Mouse (Mus musculus): ENCODE data around the gene Ramp1. TPM values are rescaled to one million over a fixed set of nuclear protein-coding genes. Genes with fewer than 3 reads are reported as not detected.
A peak's percentile ranks its signal among the peaks of the same experiment; 100 is the strongest.

The Ramp1 gene
- polyA plus RNA-seq, 1 experiment = 3.1 TPM

DNA sequence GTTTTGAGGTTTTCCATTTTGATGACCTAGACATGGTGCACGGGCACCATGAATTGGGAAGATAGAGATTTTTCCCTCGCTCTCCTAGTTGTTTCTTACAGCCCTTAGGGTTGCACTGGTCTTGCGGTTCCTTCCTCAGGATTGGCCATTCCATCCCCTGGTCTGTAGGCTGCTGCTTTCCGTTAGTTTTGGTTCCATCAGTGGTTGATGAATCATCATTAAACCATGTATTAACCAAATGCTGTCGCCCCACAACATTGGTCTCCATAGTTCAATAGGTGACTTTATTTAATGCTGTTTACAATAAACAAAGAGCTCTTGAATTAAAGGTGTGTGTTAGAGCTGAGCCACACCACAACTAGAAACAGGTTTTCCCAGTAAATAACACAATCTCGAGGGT lies 58.1 kb downstream of the Ramp1 start:
- no peaks in the 10 kb centered on the region for H3K36me3 ChIP-seq (ENCODE audit: control insufficient read depth, insufficient read depth)
- TF ChIP-seq TCF3 (IDR thresholded peaks at IDR 0.05; ENCODE audit: insufficient read length, low read depth) = no peak
- no peak for TF ChIP-seq MAX (IDR thresholded peaks at IDR 0.05; ENCODE audit: low read depth)
- TF ChIP-seq E2F4 (IDR thresholded peaks at IDR 0.05; ENCODE audit: insufficient read depth) = no peak
- H3ac ChIP-seq (ENCODE audit: control insufficient read depth, insufficient read length) = no peak overlapping the region
- H3K79me2 ChIP-seq (ENCODE audit: control insufficient read depth, insufficient read depth) = no peaks in the 10 kb centered on the region
- H3K27me3 ChIP-seq (ENCODE audit: control insufficient read depth, insufficient read depth, insufficient read length) = no peaks in the 10 kb centered on the region
- H3K4me3 ChIP-seq = no peak overlapping the region
- H3K4me2 ChIP-seq (ENCODE audit: low read depth) = no peak overlapping the region

GRCm38 (mm10) chr1:91239112-91239511 lies 59.5 kb downstream of the Ramp1 start:
- no peak overlapping the region for H3K4me2 ChIP-seq (ENCODE audit: low read depth)
- H3ac ChIP-seq (ENCODE audit: control insufficient read depth, insufficient read length) = no peak overlapping the region
- no peaks in the 10 kb centered on the region for H3K27me3 ChIP-seq (ENCODE audit: control insufficient read depth, insufficient read depth, insufficient read length)
- no peaks in the 10 kb centered on the region for H3K36me3 ChIP-seq (ENCODE audit: control insufficient read depth, insufficient read depth)
- no peaks in the 10 kb centered on the region for H3K79me2 ChIP-seq (ENCODE audit: control insufficient read depth, insufficient read depth)
- no peak overlapping the region for H3K4me3 ChIP-seq
- TF ChIP-seq E2F4 (IDR thresholded peaks at IDR 0.05; ENCODE audit: insufficient read depth) (no peak), CEBPB (IDR thresholded peaks at IDR 0.05; ENCODE audit: insufficient read depth, poor library complexity, severe bottlenecking) (no peak), REST (IDR thresholded peaks at IDR 0.05; ENCODE audit: insufficient read depth, insufficient read length) (no peak), TCF12 (IDR thresholded peaks at IDR 0.05; ENCODE audit: insufficient read depth, poor library complexity, severe bottlenecking) (no peak), MAX (IDR thresholded peaks at IDR 0.05; ENCODE audit: low read depth) (no peak), MYOD1 (IDR thresholded peaks at IDR 0.05; ENCODE audit: control insufficient read depth in 1 of 3, insufficient read length in 2 of 3, low read depth in 2 of 3) (no peak), MYOG (IDR thresholded peaks at IDR 0.05; ENCODE audit: control insufficient read depth in 1 of 3, insufficient read depth in 1 of 3, insufficient read length in 2 of 3, low read depth in 2 of 3) (no peak), SRF (IDR thresholded peaks at IDR 0.05; ENCODE audit: control insufficient read depth, insufficient read length, low read depth) (no peak), POLR2AphosphoS2 (IDR thresholded peaks at IDR 0.05; ENCODE audit: insufficient read length, low read depth) (no peak), POLR2A (IDR thresholded peaks at IDR 0.05; ENCODE audit: insufficient read length, low read depth) (no peak), USF1 (IDR thresholded peaks at IDR 0.05; ENCODE audit: low read depth) (no peak), TCF3 (IDR thresholded peaks at IDR 0.05; ENCODE audit: insufficient read length, low read depth) (no peak)

- H3K4me3 ChIP-seq = no peak overlapping the region
- no peaks in the 10 kb centered on the region for H3K79me2 ChIP-seq (ENCODE audit: control insufficient read depth, insufficient read depth)
- no peaks in the 10 kb centered on the region for H3K27me3 ChIP-seq (ENCODE audit: control insufficient read depth, insufficient read depth, insufficient read length)
- no peak overlapping the region for H3ac ChIP-seq (ENCODE audit: control insufficient read depth, insufficient read length)
- TF ChIP-seq MAX (IDR thresholded peaks at IDR 0.05; ENCODE audit: low read depth) = no peak
- no peak for TF ChIP-seq CEBPB (IDR thresholded peaks at IDR 0.05; ENCODE audit: insufficient read depth, poor library complexity, severe bottlenecking)
- no peak for TF ChIP-seq TCF3 (IDR thresholded peaks at IDR 0.05; ENCODE audit: insufficient read length, low read depth)
- TF ChIP-seq POLR2A (IDR thresholded peaks at IDR 0.05; ENCODE audit: insufficient read length, low read depth) = no peak
- TF ChIP-seq REST (IDR thresholded peaks at IDR 0.05; ENCODE audit: insufficient read depth, insufficient read length) = no peak
- TF ChIP-seq USF1 (IDR thresholded peaks at IDR 0.05; ENCODE audit: low read depth) = no peak
- TF ChIP-seq MYOD1 (IDR thresholded peaks at IDR 0.05; ENCODE audit: control insufficient read depth in 1 of 3, insufficient read length in 2 of 3, low read depth in 2 of 3) = no peak
- no peak for TF ChIP-seq TCF12 (IDR thresholded peaks at IDR 0.05; ENCODE audit: insufficient read depth, poor library complexity, severe bottlenecking)
- TF ChIP-seq POLR2AphosphoS2 (IDR thresholded peaks at IDR 0.05; ENCODE audit: insufficient read length, low read depth) = no peak
- TF ChIP-seq SRF (IDR thresholded peaks at IDR 0.05; ENCODE audit: control insufficient read depth, insufficient read length, low read depth) = no peak
- TF ChIP-seq MYOG (IDR thresholded peaks at IDR 0.05; ENCODE audit: control insufficient read depth in 1 of 3, insufficient read depth in 1 of 3, insufficient read length in 2 of 3, low read depth in 2 of 3) = no peak
- TF ChIP-seq E2F4 (IDR thresholded peaks at IDR 0.05; ENCODE audit: insufficient read depth) = no peak
- H3K4me2 ChIP-seq (ENCODE audit: low read depth) = peak overlapping the region; percentile 61
- H3K36me3 ChIP-seq (ENCODE audit: control insufficient read depth, insufficient read depth) = no peaks in the 10 kb centered on the region
These were observed 60.2 kb downstream of the Ramp1 start for GRCm38 (mm10) chr1:91239800-91240199.

DNA sequence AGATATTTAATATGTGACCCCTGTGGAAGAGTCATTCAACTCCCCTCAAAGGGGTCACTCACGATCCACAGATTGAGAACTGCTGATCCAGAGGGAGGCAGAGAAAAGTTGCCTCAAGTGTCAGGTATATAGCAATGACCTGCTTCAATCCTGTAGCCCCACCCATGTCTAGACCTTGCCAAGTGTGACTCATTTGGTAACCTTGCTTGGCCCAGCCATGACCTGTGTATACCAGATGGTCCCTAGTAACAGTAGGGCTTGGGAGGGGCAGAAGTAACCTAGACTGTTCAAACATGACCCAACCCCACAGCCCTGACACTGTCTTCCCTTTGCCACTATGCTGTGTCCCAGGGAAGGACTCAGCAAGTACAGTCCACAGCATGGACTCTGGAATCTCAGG lies 61.1 kb downstream of the Ramp1 start:
- H3K79me2 ChIP-seq (ENCODE audit: control insufficient read depth, insufficient read depth) = no peaks in the 10 kb centered on the region
- H3K4me3 ChIP-seq = no peak overlapping the region
- H3ac ChIP-seq (ENCODE audit: control insufficient read depth, insufficient read length) = no peak overlapping the region
- TF ChIP-seq MYOD1 (IDR thresholded peaks at IDR 0.05; ENCODE audit: control insufficient read depth in 1 of 3, insufficient read length in 2 of 3, low read depth in 2 of 3) (peak in 1 of 3 experiments; percentile 15), MAX (IDR thresholded peaks at IDR 0.05; ENCODE audit: low read depth) (no peak)
- peak overlapping the region; percentile 61 for H3K4me2 ChIP-seq (ENCODE audit: low read depth)
- no peaks in the 10 kb centered on the region for H3K36me3 ChIP-seq (ENCODE audit: control insufficient read depth, insufficient read depth)
- H3K27me3 ChIP-seq (ENCODE audit: control insufficient read depth, insufficient read depth, insufficient read length) = no peaks in the 10 kb centered on the region

DNA sequence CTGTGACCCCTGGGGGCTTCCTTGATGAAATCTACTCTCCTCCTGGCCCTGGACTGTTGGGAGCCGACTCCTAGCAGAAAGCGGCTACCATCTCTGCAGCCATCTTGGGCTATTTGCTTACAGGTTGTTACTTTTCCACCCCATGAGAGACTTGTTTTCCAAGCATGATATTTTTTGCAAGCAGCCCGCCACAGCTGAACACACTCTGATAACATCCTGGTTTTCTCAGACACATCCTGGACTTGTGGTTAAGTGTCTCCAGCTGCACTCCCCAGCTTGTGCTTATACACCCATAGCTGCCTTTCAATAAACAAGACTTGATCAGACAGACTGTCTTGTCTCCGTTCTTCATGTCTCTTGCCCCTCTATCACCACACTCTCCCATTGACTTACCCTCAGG lies 61.6 kb downstream of the Ramp1 start:
- TF ChIP-seq POLR2AphosphoS2 (IDR thresholded peaks at IDR 0.05; ENCODE audit: insufficient read length, low read depth) (no peak), E2F4 (IDR thresholded peaks at IDR 0.05; ENCODE audit: insufficient read depth) (no peak), SRF (IDR thresholded peaks at IDR 0.05; ENCODE audit: control insufficient read depth, insufficient read length, low read depth) (no peak), MYOG (IDR thresholded peaks at IDR 0.05; ENCODE audit: control insufficient read depth in 1 of 3, insufficient read depth in 1 of 3, insufficient read length in 2 of 3, low read depth in 2 of 3) (no peak), TCF3 (IDR thresholded peaks at IDR 0.05; ENCODE audit: insufficient read length, low read depth) (no peak), TCF12 (IDR thresholded peaks at IDR 0.05; ENCODE audit: insufficient read depth, poor library complexity, severe bottlenecking) (no peak), USF1 (IDR thresholded peaks at IDR 0.05; ENCODE audit: low read depth) (no peak), MYOD1 (IDR thresholded peaks at IDR 0.05; ENCODE audit: control insufficient read depth in 1 of 3, insufficient read length in 2 of 3, low read depth in 2 of 3) (no peak), CEBPB (IDR thresholded peaks at IDR 0.05; ENCODE audit: insufficient read depth, poor library complexity, severe bottlenecking) (no peak), MAX (IDR thresholded peaks at IDR 0.05; ENCODE audit: low read depth) (no peak), POLR2A (IDR thresholded peaks at IDR 0.05; ENCODE audit: insufficient read length, low read depth) (no peak), REST (IDR thresholded peaks at IDR 0.05; ENCODE audit: insufficient read depth, insufficient read length) (no peak)
- Histone ChIP-seq H3K79me2 (ENCODE audit: control insufficient read depth, insufficient read depth) (no peaks in the 10 kb centered on the region), H3K36me3 (ENCODE audit: control insufficient read depth, insufficient read depth) (no peaks in the 10 kb centered on the region), H3ac (ENCODE audit: control insufficient read depth, insufficient read length) (no peak overlapping the region), H3K4me2 (ENCODE audit: low read depth) (peak overlapping the region; percentile 61), H3K27me3 (ENCODE audit: control insufficient read depth, insufficient read depth, insufficient read length) (no peaks in the 10 kb centered on the region), H3K4me3 (no peak overlapping the region)
